Mouse (Mus musculus) colon, adult 2 months (tissue): ENCODE results near the gene Snx25. TPM values are rescaled to one million over a fixed set of nuclear protein-coding genes. Genes with fewer than 3 reads are reported as not detected.

Experiments
- polyA plus RNA-seq: library from polyadenylated mRNA; depleted of rRNA; stranded (reverse); fragments of >200 nt; gene quantifications from 2 replicates; pipeline ENCODE4 v1.2.3, GENCODE M21; 2012; rRNA removed

The Snx25 gene
- polyA plus RNA-seq, result 5.2 and 6.3 TPM in 2 replicates

GRCm38 (mm10) chr8:46152064-46153031, at the start of gene Snx25:
TSS of gene Snx25 (minus strand) at chr8:46152159.

GRCm38 (mm10) chr8:46151202-46152062, 527 bp downstream of the Snx25 start, which contains the start of gene Cfap97:
TSS of gene Cfap97 (plus strand) at chr8:46151771.

GRCm38 (mm10) chr8:46005596-46005995, 146.4 kb downstream of the Snx25 start, which contains the start of gene Ankrd37:
TSS of gene Ankrd37 (minus strand) at chr8:46005707.

GRCm38 (mm10) chr8:45999138-45999783, 152.7 kb downstream of the Snx25 start, which contains the start of gene Lrp2bp:
TSS of gene Lrp2bp (plus strand) at chr8:45999303.

Other genes starting within 250 kb of the Snx25 start
- gene Ccdc110, start 217.5 kb downstream of the Snx25 start, polyA plus RNA-seq, result 0.03 and 0.05 TPM in 2 replicates
- 0.05 and 0.29 TPM in 2 replicates for gene 1700029J07Rik, start 176.9 kb downstream of the Snx25 start, polyA plus RNA-seq
- gene Ufsp2, start 176.6 kb downstream of the Snx25 start, polyA plus RNA-seq, result 9.4 and 11.1 TPM in 2 replicates
- 0.08 TPM in 1 of 2 replicates, not detected in the other for gene Lrp2bp, start 152.9 kb downstream of the Snx25 start, polyA plus RNA-seq
- 4.3 and 12.7 TPM in 2 replicates for gene Ankrd37, start 146.5 kb downstream of the Snx25 start, polyA plus RNA-seq
- 1.9 and 2.0 TPM in 2 replicates for gene Cfap97, start 388 bp downstream of the Snx25 start, polyA plus RNA-seq
- 120 and 194 TPM in 2 replicates for gene Slc25a4, start 59.1 kb upstream of the Snx25 start, polyA plus RNA-seq
- not detected in 2 replicates for gene Helt, start 142.5 kb upstream of the Snx25 start, polyA plus RNA-seq